Mouse (Mus musculus) kidney, adult 2 months (tissue): ENCODE results near the gene Pld6. TPM values are rescaled to one million over a fixed set of nuclear protein-coding genes. Genes with fewer than 3 reads are reported as not detected.

Source experiments
- DNase-seq: peaks from one replicate; pipeline ENCODE4 v3.0.0; 2021
- H3K27ac ChIP-seq: fragments of 200-500 bp; 2 replicates; pipeline ENCODE4 v1.5.1; 2012; ENCODE audit warnings: low read depth, low read length, control low read depth, inconsistent platforms; ENCODE audit not compliant: insufficient read depth
- H3K27me3 ChIP-seq: fragments of 200-500 bp; replicated peaks from 2 replicates; pipeline ENCODE4 v1.6.1; 2012; ENCODE audit warnings: mild to moderate bottlenecking, moderate library complexity, low read length, inconsistent platforms; ENCODE audit not compliant: control insufficient read depth, insufficient read depth
- H3K36me3 ChIP-seq: fragments of 200-500 bp; 2 replicates; pipeline ENCODE4 v1.6.1; 2012; ENCODE audit warnings: mild to moderate bottlenecking, moderate library complexity, low read length, inconsistent platforms; ENCODE audit not compliant: control insufficient read depth, insufficient read depth
- H3K4me1 ChIP-seq: fragments of 200-500 bp; 2 replicates; pipeline ENCODE4 v1.6.1; 2011; ENCODE audit warnings: low read length; ENCODE audit not compliant: control insufficient read depth, insufficient read depth
- H3K4me3 ChIP-seq: fragments of 200-500 bp; 2 replicates; pipeline ENCODE4 v1.5.1; 2011; ENCODE audit warnings: mild to moderate bottlenecking, low read depth, low read length, control low read depth; ENCODE audit not compliant: insufficient read depth
- CTCF ChIP-seq: fragments of 200-500 bp; conservative IDR thresholded peaks from 2 replicates; pipeline ENCODE4 v1.5.1; 2011; ENCODE audit warnings: low read depth, mild to moderate bottlenecking, control low read depth, low read length, moderate library complexity, mixed read lengths; ENCODE audit not compliant: insufficient read depth, insufficient read length
- POLR2A ChIP-seq: fragments of 200-500 bp; IDR thresholded peaks from one replicate; pipeline ENCODE4 v1.6.1; 2011; ENCODE audit warnings: low read depth, low read length, control low read depth
- WGBS: fragments of 180-500 bp; shearing (Covaris S2); methylation state at CpG from one replicate; pipeline ENCODE4 v1.1.7; 2018; 5-methylcytosine and 5-hydroxymethylcytosine counted together
- polyA plus RNA-seq: library from polyadenylated mRNA; depleted of rRNA; stranded (reverse); fragments of >200 nt; gene quantifications from 2 replicates; pipeline ENCODE4 v1.2.3, GENCODE M21; 2012; rRNA removed

The Pld6 gene
- 2.6 and 3.8 TPM in 2 replicates for polyA plus RNA-seq

DNA sequence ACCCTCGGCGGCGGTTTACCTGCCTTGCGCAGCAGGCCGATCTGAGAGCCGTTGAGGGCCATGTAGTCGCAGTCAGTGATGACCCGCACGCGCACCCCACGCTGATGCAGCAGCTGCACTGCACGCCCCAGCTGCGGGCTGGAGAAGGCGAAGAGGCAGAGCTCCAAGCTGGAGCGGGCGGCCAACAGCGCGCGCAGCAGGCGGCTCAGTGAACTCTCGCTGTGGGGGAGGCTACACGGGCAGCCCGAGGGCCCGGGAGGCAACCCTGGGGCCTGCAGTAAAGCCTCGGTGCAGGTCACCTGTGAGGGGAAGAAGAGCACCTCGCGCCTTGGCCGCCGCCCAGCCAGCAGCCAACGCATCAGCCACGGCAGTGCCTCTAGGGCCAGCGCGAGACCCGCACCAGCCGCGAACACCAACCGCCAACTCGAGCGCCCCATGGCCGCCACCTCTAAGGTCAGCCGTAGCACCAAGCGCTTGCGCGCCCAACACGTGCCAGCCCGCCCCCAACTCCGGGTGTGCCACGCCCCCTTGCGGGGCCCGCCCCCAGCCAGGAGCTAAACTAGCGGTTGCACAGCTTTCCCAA is at the start of gene Pld6:
TSS of gene Pld6 (minus strand) at position 447 of the 583 bp plus-strand sequence.
- TF ChIP-seq POLR2A: no peak
- no peak for TF ChIP-seq CTCF
- no peaks in the 10 kb centered on the region for H3K27me3 ChIP-seq
- peak; percentile 64 for DNase-seq
- 0 out of 2 replicates have a peak, but pooled peaks cover 4% of the 10 kb centered on the region for H3K4me1 ChIP-seq
- H3K27ac ChIP-seq: no peak within 1 kb of the TSS
- peak within 1 kb of the TSS; percentile 23; the same call in 1 of the 2 replicates for H3K4me3 ChIP-seq
- WGBS: 2% methylated on average over 51 of the region's 51 CpGs
- H3K36me3 ChIP-seq: no peaks in the 10 kb centered on the region

GRCm38 (mm10) chr11:59821625-59822024 is 34.2 kb upstream of the Pld6 start:
- TF ChIP-seq CTCF (no peak), POLR2A (no peak)
- Histone ChIP-seq H3K36me3 (peaks cover 18% of the 10 kb centered on the region), H3K4me1 (no peaks in the 10 kb centered on the region), H3K4me3 (no peak overlapping the region), H3K27ac (no peak overlapping the region), H3K27me3 (no peaks in the 10 kb centered on the region)
- no peak for DNase-seq
- 84% methylated on average over 3 of the region's 3 CpGs for WGBS

- Histone ChIP-seq H3K4me1 (no peaks in the 10 kb centered on the region), H3K4me3 (no peak overlapping the region), H3K27ac (no peak overlapping the region), H3K36me3 (peaks cover 9% of the 10 kb centered on the region), H3K27me3 (no peaks in the 10 kb centered on the region)
- TF ChIP-seq CTCF (no peak), POLR2A (no peak)
- DNase-seq: no peak
- WGBS: 95% methylated on average over 3 of the region's 3 CpGs
These were observed 30.5 kb upstream of the Pld6 start for GRCm38 (mm10) chr11:59817916-59818315.

GRCm38 (mm10) chr11:59815482-59816065 is 28.1 kb upstream of the Pld6 start:
- WGBS: 84% methylated on average over 6 of the region's 6 CpGs
- Histone ChIP-seq H3K36me3 (peaks cover 6% of the 10 kb centered on the region), H3K27ac (no peak overlapping the region), H3K27me3 (no peaks in the 10 kb centered on the region), H3K4me1 (no peaks in the 10 kb centered on the region; the same call in 1 of the 2 replicates), H3K4me3 (no peak overlapping the region)
- DNase-seq: no peak
- TF ChIP-seq CTCF (no peak), POLR2A (no peak)

GRCm38 (mm10) chr11:59814936-59815335 is 27.5 kb upstream of the Pld6 start:
- Histone ChIP-seq H3K4me3 (no peak overlapping the region), H3K4me1 (no peaks in the 10 kb centered on the region; the same call in 1 of the 2 replicates), H3K27me3 (no peaks in the 10 kb centered on the region), H3K36me3 (peaks cover 2% of the 10 kb centered on the region), H3K27ac (no peak overlapping the region)
- TF ChIP-seq CTCF: no peak
- 69% methylated on average over 6 of the region's 6 CpGs for WGBS
- DNase-seq: no peak

GRCm38 (mm10) chr11:59814311-59814710 is 26.9 kb upstream of the Pld6 start:
- no peaks in the 10 kb centered on the region for H3K27me3 ChIP-seq
- TF ChIP-seq CTCF: no peak
- TF ChIP-seq POLR2A: no peak
- WGBS: 92% methylated on average over 1 of the region's 1 CpGs
- H3K4me1 ChIP-seq: no peaks in the 10 kb centered on the region; the same call in 1 of the 2 replicates
- no peak overlapping the region for H3K4me3 ChIP-seq
- H3K36me3 ChIP-seq: no peaks in the 10 kb centered on the region; the same call in 1 of the 2 replicates
- no peak overlapping the region for H3K27ac ChIP-seq
- DNase-seq: no peak

- Histone ChIP-seq H3K4me3 (no peak overlapping the region), H3K36me3 (no peaks in the 10 kb centered on the region; the same call in 1 of the 2 replicates), H3K27me3 (no peaks in the 10 kb centered on the region), H3K27ac (no peak overlapping the region), H3K4me1 (peaks cover 6% of the 10 kb centered on the region; the same call in 1 of the 2 replicates)
- no peak for DNase-seq
- WGBS: 73% methylated on average over 3 of the region's 3 CpGs
- TF ChIP-seq CTCF (no peak), POLR2A (no peak)
These were observed 25.8 kb upstream of the Pld6 start for GRCm38 (mm10) chr11:59813276-59813675.
